17 mouse cellular contexts compared by ENCODE assay signal in the genomic region with DNA sequence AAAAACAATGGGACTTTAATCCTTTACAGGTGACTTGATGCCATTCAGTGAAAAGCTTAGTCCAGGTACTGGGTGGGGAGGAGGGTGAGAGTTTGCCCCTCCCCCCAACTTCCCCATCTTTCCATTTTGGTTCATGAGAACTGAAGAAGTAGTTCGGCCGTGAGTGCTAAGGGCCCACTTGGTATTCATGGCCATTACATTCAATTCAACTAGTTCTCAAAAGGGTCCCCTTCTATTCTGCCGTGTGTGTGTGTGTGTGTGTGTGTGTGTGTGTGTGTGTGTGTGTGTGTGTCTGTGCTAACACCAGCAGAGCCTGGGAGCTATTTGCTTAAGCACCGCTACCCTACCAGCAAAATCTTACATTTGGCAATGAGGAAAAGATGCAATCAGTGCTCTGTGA. TPM values are rescaled to one million over a fixed set of nuclear protein-coding genes. Genes with fewer than 3 reads are reported as not detected.
A peak's percentile ranks its signal among the peaks of the same experiment; 100 is the strongest.
DNase-seq lines count a peak whose midpoint lies in the region; ATAC-seq and TF ChIP-seq lines count a peak whose summit lies in the region.
"Had no signal": no experiment of that assay in that cellular context is flagged by ENCODE, and none has a peak within 500 bp of the region (broad histone marks: within the 10 kb centered on the region; RNA-seq: fewer than 3 reads in every experiment).

No protein-coding gene starts in this region.

- H3K9me3 ChIP-seq in hindbrain, embryonic 13.5 days = no peaks in the 10 kb centered on the region
- H3K9me3 ChIP-seq in midbrain, postnatal 0 days (ENCODE audit: low read length) = no peaks in the 10 kb centered on the region
- H3K9me3 ChIP-seq: lung, embryonic 15.5 days; neural tube, embryonic 13.5 days had no signal

- DNase-seq in heart, adult 11 months = peak; percentile 53
- DNase-seq in heart, adult 9 months (ENCODE audit: low spot score in 2 of 2) = no peak
- peak; percentile 67 for DNase-seq in brain, embryonic 14.5 days (ENCODE audit: low read depth)
- peak; percentile 22 for DNase-seq in midbrain, postnatal 0 days (ENCODE audit: low spot score)
- no peak for DNase-seq in left cerebral cortex, postnatal 25 days (ENCODE audit: low spot score in 2 of 2)
- DNase-seq: adrenal gland, postnatal 25 days; cerebellum, adult 18-20 months; kidney, adult 18-20 months; kidney, postnatal 10 days; layer of hippocampus, postnatal 36 days had no signal

- H3K4me3 ChIP-seq in hindbrain, embryonic 13.5 days = no peak overlapping the region
- no peak overlapping the region for H3K4me3 ChIP-seq in midbrain, postnatal 0 days (ENCODE audit: low read depth, low read length)
- H3K4me3 ChIP-seq: lung, embryonic 15.5 days; neural tube, embryonic 13.5 days had no signal

- H3K4me2 ChIP-seq in hindbrain, embryonic 13.5 days = no peak overlapping the region
- no peak overlapping the region for H3K4me2 ChIP-seq in midbrain, postnatal 0 days (ENCODE audit: low read depth, low read length, poor library complexity, severe bottlenecking)
- H3K4me2 ChIP-seq: lung, embryonic 15.5 days; neural tube, embryonic 13.5 days had no signal

- H3K27ac ChIP-seq in hindbrain, embryonic 13.5 days = no peak overlapping the region
- no peak overlapping the region for H3K27ac ChIP-seq in midbrain, postnatal 0 days (ENCODE audit: low read depth, low read length)
- H3K27ac ChIP-seq: liver, embryonic 14.5 days; lung, embryonic 15.5 days; macrophage; neural tube, embryonic 13.5 days had no signal

- H3K9ac ChIP-seq in hindbrain, embryonic 13.5 days = no peak overlapping the region
- H3K9ac ChIP-seq in midbrain, postnatal 0 days (replicated peaks; ENCODE audit: low read length, poor library complexity, severe bottlenecking) = no peak overlapping the region
- H3K9ac ChIP-seq: liver, embryonic 14.5 days; lung, embryonic 15.5 days; neural tube, embryonic 13.5 days had no signal

- intact Hi-C loops in left cerebral cortex, postnatal 25 days (cut with DNase I) = no loop called here

- WGBS in hindbrain, embryonic 13.5 days = 50% methylated on average over 4 of the region's 4 CpGs
- 44% methylated on average over 4 of the region's 4 CpGs for WGBS in midbrain, postnatal 0 days

- H3K27me3 ChIP-seq in hindbrain, embryonic 13.5 days = no peaks in the 10 kb centered on the region
- H3K27me3 ChIP-seq in midbrain, postnatal 0 days (ENCODE audit: insufficient read depth, low read length) = no peaks in the 10 kb centered on the region
- H3K27me3 ChIP-seq: lung, embryonic 15.5 days; neural tube, embryonic 13.5 days had no signal

- no peak for TF ChIP-seq POLR2A in brain, embryonic 14.5 days (IDR thresholded peaks at IDR 0.05; ENCODE audit: borderline replicate concordance, extremely low read depth, insufficient read depth, insufficient read length, poor library complexity, severe bottlenecking)

- TF ChIP-seq CTCF in brain, embryonic 14.5 days (IDR thresholded peaks at IDR 0.05; ENCODE audit: borderline replicate concordance, extremely low read depth, insufficient read depth, insufficient read length) = no peak
- no peak for TF ChIP-seq CTCF in midbrain, postnatal 0 days (IDR thresholded peaks at IDR 0.05)

- H3K36me3 ChIP-seq in hindbrain, embryonic 13.5 days = no peaks in the 10 kb centered on the region
- no peaks in the 10 kb centered on the region for H3K36me3 ChIP-seq in midbrain, postnatal 0 days (ENCODE audit: insufficient read depth, low read length)
- H3K36me3 ChIP-seq: lung, embryonic 15.5 days; neural tube, embryonic 13.5 days had no signal

- peak; percentile 54; the same call in 1 of the 2 replicates for ATAC-seq in hindbrain, embryonic 13.5 days (ENCODE audit: low FRiP score)
- peak; percentile 54; the same call in 1 of the 2 replicates for ATAC-seq in midbrain, postnatal 0 days (ENCODE audit: low FRiP score)
- ATAC-seq in inflammation-experienced regulatory T-cells, adult 6 months = no peak
- ATAC-seq in megakaryocyte, adult 5-6 weeks (ENCODE audit: poor library complexity, severe bottlenecking) = no peak

- no peaks in the 10 kb centered on the region; the same call in 1 of the 2 replicates for H3K4me1 ChIP-seq in hindbrain, embryonic 13.5 days (replicated peaks)
- H3K4me1 ChIP-seq in midbrain, postnatal 0 days (ENCODE audit: insufficient read depth, low read length) = no peaks in the 10 kb centered on the region
- H3K4me1 ChIP-seq: lung, embryonic 15.5 days had no signal

RNA-seq across cellular contexts. Expression of a gene that starts 33.2 kb away (rescaled TPM):
- polyA plus RNA-seq in brain, embryonic 14.5 days (2012; rRNA removed) = 2.3 and 2.7 TPM in 2 replicates
- 2.6 and 3.5 TPM in 2 replicates for polyA plus RNA-seq in hindbrain, embryonic 13.5 days (2015; fragmentation: Nextera tagmentation; extraction: Ambion mirVana)
- 1.1 and 15.6 TPM in 2 replicates for total RNA-seq in midbrain, postnatal 0 days (2014; rRNA removed)
- 1.5 and 1.6 TPM in 2 replicates for polyA plus RNA-seq in midbrain, postnatal 0 days (2015; fragmentation: Nextera tagmentation; extraction: Ambion mirVana)
- 1 to 10 TPM in 1 of 2 experiments, under 1 TPM in 1; 0.80 to 1.8 TPM for total RNA-seq in left cerebral cortex, postnatal 25 days (2021)
- polyA plus RNA-seq in inflammation-experienced regulatory T-cells, adult 6 months (2017; shearing (Covaris generic)) = under 1 TPM; 0.47 to 0.87 (median 0.70) TPM
- total RNA-seq in megakaryocyte, adult 5-6 weeks (2015) = 0.21 and 0.85 TPM in 2 replicates
- total RNA-seq in megakaryocyte, adult 5-6 weeks (2017) = not detected in 2 replicates

Comparison
In these comparisons a context has a peak if more than half of its experiments do, and no peak if none do; other contexts are left out.
1. DNase-seq: peak in heart, adult 11 months (single experiment), brain, embryonic 14.5 days (single experiment) and midbrain, postnatal 0 days (single experiment); none in heart, adult 9 months (0 of 2) and left cerebral cortex, postnatal 25 days (0 of 2).
2. ATAC-seq: peak in hindbrain, embryonic 13.5 days (single experiment) and midbrain, postnatal 0 days (single experiment); none in inflammation-experienced regulatory T-cells, adult 6 months (single experiment) and megakaryocyte, adult 5-6 weeks (single experiment).